Mouse (Mus musculus): ENCODE results near the gene Eif5b.
"Not testable (repeated sequence)": the region's sequence is repeated elsewhere in the genome, so short reads cannot be mapped to it uniquely, and the experiment has no call there.

Eif5b gene

DNA sequence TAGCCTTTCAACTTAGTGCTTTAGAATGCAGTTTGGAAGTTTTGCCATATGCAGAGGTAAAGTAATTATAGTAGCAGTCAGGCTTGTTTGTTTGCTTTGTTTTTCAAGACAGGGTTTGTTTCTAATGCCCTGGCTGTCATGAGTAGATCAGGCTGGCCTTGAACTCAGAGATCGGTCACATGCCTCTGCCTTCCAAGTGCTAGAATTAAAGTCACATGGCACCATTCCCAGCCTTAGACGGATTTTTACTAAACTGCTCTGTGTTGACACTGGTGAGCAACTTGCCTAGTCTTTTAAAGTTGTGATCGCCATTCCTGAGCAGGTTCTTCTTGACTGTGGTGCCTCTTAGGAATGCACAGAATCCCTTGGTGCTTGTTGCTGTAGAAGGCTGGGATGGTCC lies 8.9 kb downstream of the Eif5b start:
- DNase-seq: no peak

DNA sequence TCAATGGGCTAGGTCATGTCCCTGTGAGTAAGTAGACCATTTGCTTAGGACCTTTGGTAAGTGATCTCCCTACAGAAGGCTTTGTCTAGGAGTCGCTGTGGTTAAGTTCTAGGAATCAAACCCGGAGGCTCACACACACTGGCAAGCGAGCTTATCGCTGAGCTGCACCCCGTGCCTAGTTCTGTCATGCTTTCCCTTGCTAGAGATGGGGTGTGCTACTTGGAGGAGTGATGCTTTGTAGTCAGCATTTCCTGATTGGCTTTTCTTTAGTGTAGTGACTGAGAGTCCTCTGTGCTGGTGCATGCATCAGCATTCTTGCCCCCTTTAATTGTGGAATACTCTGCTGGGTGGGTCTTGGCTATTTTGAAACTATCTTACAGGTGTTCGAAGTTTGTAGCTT lies 13.8 kb downstream of the Eif5b start:
- no peak for DNase-seq

DNA sequence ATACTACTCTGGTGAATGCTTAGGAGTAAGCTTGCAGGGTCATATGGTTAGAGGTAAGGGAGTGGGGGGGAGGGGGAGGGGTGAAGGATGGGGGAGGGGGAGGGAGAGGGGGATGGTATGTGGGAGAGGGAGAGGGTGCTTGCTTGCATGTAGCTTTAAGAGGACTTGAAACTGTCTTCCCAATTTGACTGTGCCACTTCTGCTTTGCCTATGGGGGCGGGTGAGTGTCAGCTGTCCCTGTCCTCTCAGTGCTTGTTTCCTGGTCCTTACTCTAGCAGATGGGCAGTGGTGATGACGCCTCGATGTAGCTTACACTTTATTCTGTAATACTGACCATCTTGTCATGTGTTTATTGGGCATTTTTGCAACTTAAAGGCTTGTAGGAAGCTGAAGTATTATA lies 14.3 kb downstream of the Eif5b start:
- DNase-seq: no peak

DNA sequence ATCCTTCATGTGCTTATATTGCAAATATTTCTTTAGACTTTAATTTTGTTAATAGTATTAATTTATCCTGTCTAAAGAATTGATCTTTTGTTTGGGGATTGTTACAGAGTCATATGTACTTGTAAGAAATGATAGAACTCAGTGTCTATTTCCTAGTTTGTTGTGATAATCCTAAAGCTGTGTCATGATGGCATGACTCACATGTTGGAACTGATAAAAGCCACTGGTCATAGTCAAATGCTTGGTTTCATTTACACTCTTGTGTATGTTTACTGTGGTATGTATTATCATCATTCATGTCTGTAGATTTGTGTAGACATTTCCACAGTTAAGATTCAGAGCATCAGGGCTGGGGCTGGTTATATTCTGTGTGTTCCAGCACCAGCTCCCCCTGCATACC lies 14.7 kb downstream of the Eif5b start:
- no peak for DNase-seq

DNA sequence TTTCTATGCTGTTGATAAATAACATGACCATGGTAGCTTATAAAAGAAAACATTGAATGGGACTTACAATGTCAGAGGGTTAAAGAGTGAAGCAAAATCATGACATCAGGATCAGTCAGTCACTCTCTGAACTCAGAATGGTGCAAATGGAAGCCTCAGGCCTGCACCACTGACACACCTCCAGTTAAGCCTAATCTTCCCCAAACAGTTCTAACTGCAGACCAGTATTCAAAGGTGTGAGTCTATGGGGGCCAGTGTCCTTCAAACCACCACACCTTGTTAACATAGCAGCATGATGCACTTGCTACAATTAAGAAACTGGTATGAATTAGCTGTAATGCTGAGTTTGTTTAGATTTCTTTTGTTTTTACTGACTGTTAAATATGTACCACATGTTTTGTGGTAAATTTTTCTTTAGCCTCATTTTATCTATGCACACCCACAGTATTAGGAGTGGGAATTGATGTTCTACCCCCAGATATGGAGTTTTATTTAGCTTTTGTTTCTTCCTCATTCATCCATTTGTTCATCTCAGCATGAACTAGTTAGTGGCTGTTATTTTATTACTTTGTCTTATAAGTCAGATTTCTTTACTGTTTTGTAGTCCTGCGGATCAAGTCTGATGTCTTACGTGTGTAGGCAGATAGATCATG lies 16.9 kb downstream of the Eif5b start:
- no peak for DNase-seq

DNA sequence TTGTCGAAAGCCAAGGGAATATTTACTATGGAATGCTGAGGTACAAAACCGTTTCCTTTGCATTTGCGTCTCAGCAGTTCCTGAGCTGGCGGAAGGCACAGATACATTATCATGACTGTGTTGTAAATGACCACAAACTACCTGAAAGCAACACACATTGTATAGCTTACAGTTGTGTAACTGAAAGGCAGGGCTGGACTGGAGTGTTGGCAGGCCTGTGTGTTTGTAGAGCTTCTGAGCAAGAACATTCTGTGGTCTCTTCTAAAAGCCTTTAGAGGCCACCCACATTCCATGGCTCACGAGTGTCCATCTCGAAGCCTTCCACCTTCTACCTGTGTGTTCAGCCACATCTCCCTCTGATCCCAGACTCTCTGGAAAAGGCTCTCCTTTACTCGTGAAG lies 29.5 kb downstream of the Eif5b start:
- no peak for DNase-seq

DNA sequence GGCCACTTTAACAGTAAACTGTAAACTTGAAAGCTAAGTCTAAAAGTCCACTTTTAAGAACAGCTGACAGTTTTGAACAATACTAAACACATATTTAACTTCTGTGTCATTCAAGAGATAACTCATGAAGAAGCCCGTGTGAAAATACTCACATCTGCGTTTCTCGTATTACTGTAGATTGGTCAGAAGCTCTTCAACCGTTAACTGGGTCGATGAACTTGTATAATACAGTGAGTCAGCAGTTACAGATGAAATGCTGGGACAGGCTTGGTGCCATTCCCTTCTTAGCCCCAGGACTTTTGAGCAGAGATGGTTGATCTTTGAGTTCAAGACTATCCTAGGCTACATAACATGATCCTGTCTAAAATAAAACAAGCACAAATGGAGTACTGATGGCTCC lies 33.6 kb downstream of the Eif5b start:
- no peak for DNase-seq

DNA sequence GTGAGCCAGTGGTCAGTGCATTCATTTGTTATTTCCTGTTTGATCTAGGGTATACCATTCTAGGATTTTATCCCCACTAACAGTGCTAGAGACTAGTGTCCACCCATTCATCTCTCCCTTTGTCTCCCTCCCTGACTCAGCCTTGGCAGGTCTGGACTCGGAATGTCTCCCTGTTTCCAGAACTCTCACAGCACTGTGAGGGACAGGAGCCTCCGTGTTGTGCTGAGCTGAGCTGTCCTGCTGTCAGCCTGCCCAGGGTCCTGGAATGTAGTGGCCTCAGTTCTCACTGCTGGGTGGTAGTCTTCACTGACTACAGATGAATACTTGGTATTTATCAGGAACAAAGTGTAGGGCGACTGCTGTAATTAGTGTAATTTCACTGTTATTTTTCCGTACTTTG lies 37.7 kb downstream of the Eif5b start:
- no peak for DNase-seq

DNA sequence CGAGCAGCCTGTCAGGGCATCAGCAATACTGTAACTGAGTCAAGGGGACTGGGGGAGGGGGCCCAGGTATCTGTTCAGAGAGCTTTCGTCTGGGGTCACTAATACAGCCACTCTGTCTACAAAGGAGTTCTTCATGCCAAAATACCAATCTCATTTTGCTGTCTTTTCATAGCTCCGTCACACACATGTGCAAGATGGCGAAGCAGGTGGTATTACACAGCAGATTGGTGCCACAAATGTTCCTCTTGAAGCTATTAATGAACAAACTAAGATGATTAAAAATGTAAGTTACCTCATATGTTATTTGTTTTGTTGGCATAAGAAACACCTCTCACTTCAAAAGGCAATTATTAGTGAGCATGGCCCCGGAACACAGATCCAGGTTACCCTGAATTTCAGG lies 39.6 kb downstream of the Eif5b start:
- no peak for DNase-seq

DNA sequence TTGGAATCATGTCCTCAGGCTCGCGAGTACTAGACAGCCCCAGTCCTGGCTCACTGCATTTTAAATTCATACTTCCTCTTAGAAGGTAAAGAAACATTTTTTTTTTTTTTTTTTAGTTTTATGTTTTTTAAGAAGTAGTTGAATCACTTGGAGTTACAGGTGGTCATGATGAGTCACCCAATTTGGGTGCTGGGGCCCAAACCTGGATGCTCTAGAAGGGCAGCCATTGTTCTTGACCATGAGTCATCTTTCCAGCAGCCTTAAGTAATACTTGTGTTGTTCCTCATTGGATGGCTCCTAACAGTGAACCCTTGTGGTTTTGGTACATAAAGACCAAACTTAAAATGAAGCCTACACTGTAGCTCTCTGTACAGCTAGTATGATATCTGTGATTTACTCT lies 41.1 kb downstream of the Eif5b start:
- no peak for DNase-seq

DNA sequence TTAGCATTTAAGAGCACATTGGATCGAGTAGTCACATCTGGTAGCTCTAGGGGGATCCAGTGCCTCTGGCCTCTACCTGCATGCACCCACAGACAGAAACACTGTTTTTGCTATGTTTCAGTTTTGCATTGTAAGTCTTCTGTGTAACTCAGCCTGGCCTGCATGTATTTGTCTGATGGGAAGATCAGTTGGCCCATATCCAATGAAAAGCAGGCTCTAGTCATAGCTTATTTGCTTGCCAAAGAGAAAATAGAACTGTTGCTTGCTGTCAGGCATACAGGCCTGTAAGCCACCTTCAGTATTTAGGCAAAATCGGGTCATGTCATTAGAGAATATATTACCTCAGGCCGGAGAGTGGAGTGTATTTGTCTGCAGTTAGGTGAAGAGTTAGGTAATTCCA lies 50.3 kb downstream of the Eif5b start:
- no peak for DNase-seq

DNA sequence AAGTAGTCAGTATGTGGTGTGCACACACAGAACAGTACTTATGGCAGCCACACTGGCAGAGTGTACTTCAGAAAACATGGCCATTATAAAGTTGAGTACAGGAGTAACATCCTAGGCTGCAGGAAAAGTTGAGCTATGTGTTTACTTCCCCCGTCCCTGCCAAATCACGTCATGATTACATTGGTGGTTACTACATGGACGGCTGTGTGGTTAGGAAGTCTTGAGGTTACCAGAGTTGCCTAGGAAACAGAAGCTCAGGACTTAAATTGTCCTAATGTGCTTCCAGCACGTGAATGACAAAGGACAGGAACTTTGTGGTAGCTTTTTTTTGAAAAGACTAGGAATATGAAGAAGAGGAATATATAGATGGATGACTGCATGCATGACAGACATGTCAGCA lies 51.8 kb downstream of the Eif5b start:
- no peak for DNase-seq

DNA sequence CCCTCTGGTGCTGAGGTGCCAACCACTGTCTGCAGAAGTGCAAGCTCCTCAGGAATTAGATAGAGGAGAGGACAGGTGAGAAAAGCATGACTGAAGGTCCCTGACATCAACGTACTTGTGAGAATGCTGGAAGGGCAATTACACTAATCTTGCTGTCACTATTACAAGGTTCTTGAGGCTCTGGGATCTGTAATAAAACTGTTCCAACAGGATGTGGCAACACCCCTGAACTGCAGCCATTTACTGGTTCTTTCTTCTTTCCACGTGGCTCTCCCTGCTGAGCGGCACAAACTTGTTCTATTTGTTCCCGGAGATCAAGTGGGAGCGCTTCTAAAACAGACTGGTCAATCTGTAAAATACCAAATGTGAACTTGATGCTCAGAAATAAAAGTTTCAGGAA lies 57.4 kb downstream of the Eif5b start:
- no peak for DNase-seq

DNA sequence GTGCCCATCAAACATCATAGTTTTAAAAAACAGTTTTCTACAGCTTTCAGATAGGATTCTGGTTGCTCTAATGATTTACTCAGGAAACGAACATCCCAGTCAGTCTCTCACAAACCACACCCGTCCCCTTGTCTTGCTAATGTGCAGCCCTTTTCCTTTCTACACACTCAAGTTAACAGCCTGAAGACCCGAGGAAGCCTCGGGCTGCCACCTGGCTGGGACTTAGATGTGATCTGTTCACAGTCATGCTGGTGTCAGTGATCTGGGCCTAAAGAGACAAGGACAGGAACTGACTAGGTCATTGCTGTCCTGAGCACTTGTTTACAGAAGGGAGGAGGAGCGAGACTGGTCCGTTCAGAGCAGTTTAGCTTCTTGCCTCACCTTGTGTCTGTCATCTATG lies 60.6 kb downstream of the Eif5b start:
- no peak for DNase-seq

DNA sequence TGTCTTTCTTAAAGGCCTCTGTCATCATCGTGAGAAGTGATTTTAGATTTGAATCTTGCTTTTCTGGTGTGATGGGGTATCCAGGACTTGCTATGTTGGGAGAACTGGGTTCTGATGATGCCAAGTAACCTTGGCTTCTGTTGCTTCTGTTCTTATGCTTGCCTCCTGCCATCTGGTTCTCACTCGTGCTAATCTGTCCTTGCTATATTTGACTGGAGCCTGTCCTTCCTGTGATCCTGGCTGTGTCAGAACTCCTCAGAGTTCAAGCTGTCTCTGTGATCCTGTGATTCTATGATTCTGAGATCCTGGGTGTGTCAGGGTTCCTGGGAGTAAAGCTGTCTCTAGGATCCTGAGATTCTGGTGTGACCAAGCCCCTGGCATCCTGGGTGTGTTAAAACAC lies 64.3 kb downstream of the Eif5b start:
- not testable (repeated sequence) for DNase-seq

DNA sequence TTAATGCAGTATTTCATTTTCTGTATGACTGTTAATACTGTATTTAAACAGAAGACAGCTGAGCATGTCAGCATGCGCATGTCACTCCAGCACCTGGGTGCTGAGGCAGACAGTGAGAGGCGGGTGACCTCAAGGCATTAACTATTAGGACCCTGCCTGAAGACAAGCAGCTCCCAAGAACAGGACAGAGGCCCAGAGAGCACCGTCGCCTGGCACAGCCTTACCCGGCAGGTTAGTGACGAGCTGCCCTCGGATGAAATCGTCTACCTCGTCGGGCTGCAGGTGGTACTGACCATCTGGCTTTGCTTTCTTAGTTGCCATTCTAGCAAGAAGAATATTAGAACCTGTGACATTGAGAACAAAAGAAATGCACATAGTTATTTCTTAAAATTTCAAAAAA lies 69.5 kb downstream of the Eif5b start:
- DNase-seq: no peak

DNA sequence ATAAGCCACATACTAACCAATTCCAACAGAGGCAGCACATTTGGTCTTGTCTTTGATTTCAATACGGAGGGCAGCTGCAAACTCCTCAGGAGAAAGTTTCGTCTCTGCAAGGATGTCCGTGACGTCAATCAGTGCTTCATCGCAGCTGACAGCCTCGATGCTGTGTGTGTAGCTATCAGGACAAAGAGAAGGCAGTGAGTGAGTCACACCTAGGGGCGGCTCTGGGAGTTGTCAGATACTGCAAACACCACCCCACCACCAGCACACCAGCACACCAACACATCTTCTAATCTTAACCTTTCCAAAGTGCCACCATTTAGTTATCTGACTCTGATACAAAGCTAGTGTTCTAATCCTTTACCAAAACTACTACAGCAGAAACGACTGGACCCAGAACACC lies 73.5 kb downstream of the Eif5b start:
- DNase-seq: no peak

DNA sequence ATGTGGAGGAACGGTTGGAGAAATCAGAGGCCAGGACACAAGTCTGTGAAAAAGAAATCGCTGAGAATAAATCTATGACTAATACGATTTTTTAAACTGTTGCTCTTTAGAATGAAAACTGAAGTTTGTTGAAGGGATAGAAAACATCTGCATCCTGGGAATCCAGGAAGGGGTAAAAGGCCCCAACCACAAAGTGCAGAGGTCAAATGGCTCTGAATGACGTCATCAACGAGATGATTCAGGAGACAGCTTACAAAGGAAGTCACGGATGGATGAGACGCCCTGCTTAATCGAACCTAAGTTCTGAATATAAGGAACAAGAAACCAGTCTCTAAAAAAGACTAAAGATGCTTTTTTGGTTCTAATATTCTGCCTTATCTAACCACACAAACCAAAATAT lies 83.5 kb downstream of the Eif5b start:
- DNase-seq: no peak

DNA sequence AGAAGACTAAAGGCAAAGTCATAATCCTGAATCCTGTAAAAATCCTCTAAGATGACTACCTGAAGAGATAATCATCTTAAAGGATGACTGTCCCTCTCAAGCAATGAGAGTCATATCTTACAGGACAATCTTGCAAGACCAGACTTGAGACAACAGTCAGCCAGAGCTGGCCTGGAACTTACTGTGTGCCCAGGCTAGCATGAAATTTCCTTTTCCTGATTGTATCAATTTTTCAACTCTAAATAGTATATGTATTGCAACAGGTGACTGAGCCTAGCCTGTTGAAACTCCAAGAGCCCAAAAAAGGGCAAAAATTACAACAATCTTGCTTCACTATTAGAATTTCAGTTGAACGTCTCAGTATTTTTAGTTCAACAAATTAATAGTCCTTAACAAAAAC lies 105.4 kb downstream of the Eif5b start:
- DNase-seq: no peak

DNA sequence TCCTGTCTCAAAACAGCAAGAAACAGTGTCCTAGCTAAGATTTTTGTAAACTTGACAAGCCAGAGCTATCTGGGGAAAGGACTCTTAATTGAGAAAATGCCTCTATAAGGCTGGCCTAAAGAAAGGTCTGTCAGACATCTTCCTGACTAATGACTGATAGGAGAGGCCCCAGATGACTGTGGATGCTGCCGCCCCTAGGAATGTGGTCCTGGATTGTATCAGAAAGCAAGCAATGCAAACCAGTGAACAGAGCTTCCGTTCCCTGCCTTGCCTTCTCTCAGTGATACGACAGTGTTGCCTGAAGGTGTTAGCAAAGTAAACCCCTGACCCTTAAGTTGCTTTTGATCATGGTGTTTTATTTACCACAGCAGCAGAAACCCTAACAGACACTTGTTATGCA lies 106.0 kb downstream of the Eif5b start:
- DNase-seq: no peak
